Mouse (Mus musculus) embryonic facial prominence, embryonic 11.5 days (tissue): ENCODE data around the gene Mfn1. TPM values are rescaled to one million over a fixed set of nuclear protein-coding genes. Genes with fewer than 3 reads are reported as not detected.

Experiments
- ATAC-seq: fragments of 200-750 bp; cut with Nextera tagmentation; replicated peaks from 2 replicates; pipeline ENCODE4 v1.8.0; 2017; ENCODE audit warnings: low read depth; ENCODE audit not compliant: insufficient number of reproducible peaks, low FRiP score, low TSS enrichment
- DNase-seq: peaks from one replicate; pipeline ENCODE4 v3.0.0-alpha.2; 2015; ENCODE audit warnings: low spot score
- H3K27ac ChIP-seq: fragments of 300-500 bp; sonication (generic); replicated peaks from 2 replicates; pipeline ENCODE4 v1.5.1; 2014; ENCODE audit warnings: mild to moderate bottlenecking, low read depth, low read length, control low read depth
- H3K27me3 ChIP-seq: fragments of 300-500 bp; sonication (generic); 2 replicates; pipeline ENCODE4 v1.6.1; 2014; ENCODE audit warnings: mild to moderate bottlenecking, low read length, moderate library complexity, mixed read lengths; ENCODE audit not compliant: control insufficient read depth, insufficient read depth
- H3K36me3 ChIP-seq: fragments of 300-500 bp; sonication (generic); replicated peaks from 2 replicates; pipeline ENCODE4 v1.6.1; 2014; ENCODE audit warnings: low read depth, mild to moderate bottlenecking, low read length, moderate library complexity, mixed read lengths; ENCODE audit not compliant: control insufficient read depth, insufficient read depth
- H3K4me1 ChIP-seq: fragments of 300-500 bp; sonication (generic); 2 replicates; pipeline ENCODE4 v1.6.1; 2014; ENCODE audit warnings: low read length, mixed read lengths; ENCODE audit not compliant: control insufficient read depth, insufficient read depth
- H3K4me2 ChIP-seq: fragments of 300-500 bp; sonication (generic); 2 replicates; pipeline ENCODE4 v1.6.1; 2014; ENCODE audit warnings: low read depth, mild to moderate bottlenecking, control low read depth, low read length, moderate library complexity
- H3K4me3 ChIP-seq: fragments of 300-500 bp; sonication (generic); 2 replicates; pipeline ENCODE4 v1.5.1; 2014; ENCODE audit warnings: low read depth, low read length, control low read depth
- H3K9ac ChIP-seq: fragments of 300-500 bp; sonication (generic); replicated peaks from 2 replicates; pipeline ENCODE4 v1.6.1; 2014; ENCODE audit warnings: mild to moderate bottlenecking, control low read depth, low read length
- H3K9me3 ChIP-seq: fragments of 300-500 bp; sonication (generic); replicated peaks from 2 replicates; pipeline ENCODE4 v1.6.1; 2016; ENCODE audit warnings: mild to moderate bottlenecking, low read length, inconsistent platforms, mixed read lengths; ENCODE audit not compliant: control insufficient read depth
- WGBS: fragments of 180-500 bp; shearing (Covaris S2); extraction: QIAGEN DNeasy Blood & Tissue Kit; methylation state at CpG from one replicate; pipeline ENCODE4 v1.1.7; 2014; 5-methylcytosine and 5-hydroxymethylcytosine counted together
- polyA plus RNA-seq: library from polyadenylated mRNA; unstranded; fragments of >200 nt; fragmentation: Nextera tagmentation; extraction: Ambion mirVana; gene quantifications from 2 replicates; pipeline ENCODE4 v1.2.1, GENCODE M21; 2014

The Mfn1 gene
- polyA plus RNA-seq, 1 experiment from 2014 or later: 36.5 TPM

GRCm38 (mm10) chr3:32492097-32493090 is 36.9 kb upstream of the Mfn1 start, which contains the start of gene Kcnmb3:
TSS of gene Kcnmb3 (minus strand) at chr3:32492231.
- no peaks in the 10 kb centered on the region for H3K9me3 ChIP-seq
- H3K27me3 ChIP-seq: no peaks in the 10 kb centered on the region
- WGBS: 77% methylated on average over 11 of the region's 11 CpGs
- no peaks in the 10 kb centered on the region for H3K4me1 ChIP-seq
- H3K9ac ChIP-seq: no peak within 1 kb of the TSS
- no peak within 1 kb of the TSS for H3K27ac ChIP-seq
- H3K36me3 ChIP-seq: no peaks in the 10 kb centered on the region
- ATAC-seq: no peak
- H3K4me2 ChIP-seq: no peak within 1 kb of the TSS
- H3K4me3 ChIP-seq: no peak within 1 kb of the TSS
- no peak for DNase-seq

GRCm38 (mm10) chr3:32494387-32495087 is 34.7 kb upstream of the Mfn1 start:
- Histone ChIP-seq H3K9me3 (no peaks in the 10 kb centered on the region), H3K27ac (no peak overlapping the region), H3K4me2 (no peak overlapping the region), H3K9ac (no peak overlapping the region), H3K4me3 (no peak overlapping the region), H3K36me3 (no peaks in the 10 kb centered on the region), H3K4me1 (no peaks in the 10 kb centered on the region), H3K27me3 (no peaks in the 10 kb centered on the region)
- DNase-seq (no peak), ATAC-seq (no peak)
- 73% methylated on average over 8 of the region's 8 CpGs for WGBS

GRCm38 (mm10) chr3:32495088-32495770 is 34.0 kb upstream of the Mfn1 start:
- Histone ChIP-seq H3K27ac (no peak overlapping the region), H3K4me3 (no peak overlapping the region), H3K27me3 (no peaks in the 10 kb centered on the region), H3K4me1 (no peaks in the 10 kb centered on the region), H3K9ac (no peak overlapping the region), H3K4me2 (no peak overlapping the region), H3K36me3 (no peaks in the 10 kb centered on the region), H3K9me3 (no peaks in the 10 kb centered on the region)
- WGBS: 55% methylated on average over 8 of the region's 8 CpGs
- ATAC-seq (no peak), DNase-seq (no peak)

DNA sequence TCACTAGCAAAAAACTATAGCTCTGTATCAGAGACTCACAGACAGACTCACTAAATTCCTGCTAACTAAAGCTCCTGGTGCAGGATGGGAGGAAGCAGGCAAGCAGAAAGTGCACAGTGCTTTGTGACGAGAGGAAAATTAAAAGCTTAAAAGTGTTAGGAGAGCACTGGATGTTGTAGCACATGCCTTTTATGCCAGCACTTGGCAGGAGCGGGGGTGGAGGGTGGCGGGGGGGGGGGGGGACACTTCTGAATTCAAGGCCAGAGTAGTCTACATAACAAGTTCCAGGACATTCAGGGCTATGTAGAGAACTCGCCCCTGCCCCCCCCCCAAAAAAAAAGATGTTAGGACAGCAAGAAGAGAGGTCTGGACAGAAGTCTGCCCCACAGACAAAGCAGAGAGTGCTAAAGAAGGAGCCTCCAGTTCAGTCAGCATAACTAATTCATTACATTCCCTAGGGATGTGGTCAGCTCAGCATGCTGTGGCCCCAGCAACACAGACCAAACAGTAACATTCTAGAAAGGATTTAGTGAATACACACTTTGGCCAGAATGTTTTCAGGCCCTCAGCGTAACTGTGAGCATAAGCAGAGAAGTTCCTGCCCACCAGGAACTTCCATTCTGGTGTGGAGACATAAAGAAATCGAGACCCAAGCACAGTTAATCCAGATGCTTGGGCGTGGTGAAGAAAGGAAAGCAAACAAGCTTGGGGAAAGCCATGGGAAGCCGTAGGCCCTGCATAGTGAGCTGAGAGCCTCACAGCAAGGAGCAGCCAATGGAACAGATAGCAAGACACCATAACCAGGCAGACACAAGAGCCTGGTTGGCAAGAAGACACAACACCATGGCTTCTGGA is 33.2 kb upstream of the Mfn1 start:
- DNase-seq (no peak), ATAC-seq (no peak)
- H3K27ac ChIP-seq: no peak overlapping the region
- WGBS: 31% methylated on average over 8 of the region's 8 CpGs
- H3K36me3 ChIP-seq: no peaks in the 10 kb centered on the region
- no peaks in the 10 kb centered on the region for H3K9me3 ChIP-seq
- no peak overlapping the region for H3K9ac ChIP-seq
- no peak overlapping the region for H3K4me3 ChIP-seq
- H3K4me2 ChIP-seq: no peak overlapping the region
- H3K4me1 ChIP-seq: no peaks in the 10 kb centered on the region
- no peaks in the 10 kb centered on the region for H3K27me3 ChIP-seq

GRCm38 (mm10) chr3:32496711-32497070 is 32.6 kb upstream of the Mfn1 start:
- Histone ChIP-seq H3K9ac (no peak overlapping the region), H3K4me1 (no peaks in the 10 kb centered on the region), H3K36me3 (no peaks in the 10 kb centered on the region), H3K27me3 (no peaks in the 10 kb centered on the region), H3K9me3 (no peaks in the 10 kb centered on the region), H3K27ac (no peak overlapping the region), H3K4me2 (no peak overlapping the region), H3K4me3 (no peak overlapping the region)
- ATAC-seq (no peak), DNase-seq (no peak)
- whole genome bisulfite sequencing: 71% methylated on average over 1 of the region's 1 CpGs

DNA sequence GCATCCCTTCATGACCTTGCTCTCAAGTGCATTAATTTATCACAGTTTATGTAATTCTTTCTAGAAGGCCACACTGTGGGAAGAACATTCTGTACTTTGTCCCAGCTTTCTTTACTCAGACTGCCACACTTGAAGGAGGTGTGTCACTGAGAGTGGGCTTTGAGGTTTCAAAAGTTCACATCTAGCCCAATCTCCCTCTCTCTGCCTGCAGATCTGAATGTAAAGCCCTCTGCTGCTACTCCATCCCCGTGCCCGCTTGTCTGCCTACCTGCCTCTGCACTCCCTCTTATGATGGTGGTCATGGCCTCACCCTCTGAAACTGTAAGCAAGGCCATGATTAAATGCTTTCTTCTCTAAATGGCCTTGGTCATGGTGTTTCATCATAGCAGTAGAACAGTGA is 28.9 kb upstream of the Mfn1 start:
- 93% methylated on average over 2 of the region's 2 CpGs for WGBS
- H3K4me3 ChIP-seq: no peak overlapping the region

GRCm38 (mm10) chr3:32505841-32506240 is 23.4 kb upstream of the Mfn1 start:
- Histone ChIP-seq H3K27ac (no peak overlapping the region), H3K9ac (no peak overlapping the region), H3K9me3 (no peaks in the 10 kb centered on the region), H3K4me3 (no peak overlapping the region), H3K27me3 (no peaks in the 10 kb centered on the region), H3K36me3 (no peaks in the 10 kb centered on the region), H3K4me1 (no peaks in the 10 kb centered on the region), H3K4me2 (no peak overlapping the region)
- DNase-seq (no peak), ATAC-seq (no peak)
- WGBS: 74% methylated on average over 3 of the region's 3 CpGs

More for the DNA sequence above, 28.9 kb upstream of the Mfn1 start:
- no peaks in the 10 kb centered on the region for H3K4me1 ChIP-seq
- H3K9ac ChIP-seq: no peak overlapping the region
- DNase-seq (no peak), ATAC-seq (no peak)
- H3K4me2 ChIP-seq: no peak overlapping the region
- H3K9me3 ChIP-seq: no peaks in the 10 kb centered on the region
- no peaks in the 10 kb centered on the region for H3K27me3 ChIP-seq
- no peak overlapping the region for H3K27ac ChIP-seq
- H3K36me3 ChIP-seq: no peaks in the 10 kb centered on the region
